Mouse (Mus musculus) ES-CJ7 (cell line): Measurements from ENCODE around the gene Psmb2.

Experiments
- DNase-seq: peaks from one replicate; pipeline ENCODE4 v3.0.0; 2011; ENCODE audit warnings: low read depth, low spot score

Psmb2 gene

DNA sequence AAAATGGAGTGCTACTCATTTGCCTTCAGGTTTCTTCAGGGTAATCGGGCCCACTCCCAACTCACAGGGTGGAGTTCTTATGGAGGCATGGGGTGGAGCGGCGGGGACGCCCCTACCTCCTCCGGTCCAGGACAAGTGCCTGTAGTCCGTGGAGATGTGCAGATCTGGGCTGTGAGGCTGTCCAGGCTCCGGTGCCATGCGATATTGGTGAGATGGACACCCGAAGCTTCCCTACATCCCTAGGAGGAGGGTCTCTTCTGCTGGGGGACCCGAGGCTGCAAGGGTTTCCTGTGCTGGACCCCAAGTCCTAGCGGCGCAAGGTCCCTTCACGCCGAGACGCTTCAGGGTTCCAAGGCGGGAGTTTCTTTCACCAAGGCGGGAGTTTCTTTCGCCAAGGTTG, 54.7 kb downstream of the Psmb2 start:
- no peak for DNase-seq

DNA sequence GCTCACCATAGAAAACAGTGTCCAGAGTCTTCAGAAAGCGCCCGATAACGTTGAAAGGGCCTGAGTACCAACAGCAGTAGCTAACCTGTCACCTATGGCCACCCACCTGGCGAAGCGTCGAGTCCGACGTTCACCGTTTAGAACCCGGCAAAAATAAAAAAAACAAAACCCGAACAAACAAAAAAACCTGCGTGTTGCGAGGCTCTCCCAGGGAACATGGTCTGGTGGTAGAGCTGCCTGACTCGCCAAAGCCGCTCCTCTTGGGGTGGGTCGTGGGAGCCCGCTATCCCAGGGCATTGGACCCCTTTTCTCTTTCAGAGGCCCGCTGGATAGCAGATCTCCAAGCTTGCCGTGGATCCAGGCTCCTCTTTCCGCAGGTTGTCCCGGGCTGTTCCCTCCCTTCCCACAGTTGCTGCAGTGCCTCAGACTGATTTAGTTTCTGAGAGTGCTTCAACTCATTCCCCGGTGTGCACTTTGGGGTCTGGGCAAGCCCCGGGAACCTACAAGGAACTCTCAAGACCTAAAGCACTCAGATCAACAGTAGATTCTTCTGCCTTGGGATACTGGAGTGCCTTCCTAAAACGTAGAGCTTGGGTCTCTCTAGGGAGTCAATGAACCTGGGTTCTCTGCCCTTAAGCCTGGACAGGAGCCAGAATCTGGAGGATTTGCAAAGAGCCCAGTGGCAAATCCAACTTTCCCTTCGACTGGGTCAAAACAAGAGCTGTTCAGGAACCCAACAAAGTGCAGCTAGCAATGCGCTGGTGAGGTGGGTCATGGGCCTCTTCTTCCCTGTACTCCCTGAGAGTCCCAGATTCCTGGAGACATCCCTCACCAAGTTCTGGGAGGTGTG, 55.3 kb downstream of the Psmb2 start:
- no peak for DNase-seq

DNA sequence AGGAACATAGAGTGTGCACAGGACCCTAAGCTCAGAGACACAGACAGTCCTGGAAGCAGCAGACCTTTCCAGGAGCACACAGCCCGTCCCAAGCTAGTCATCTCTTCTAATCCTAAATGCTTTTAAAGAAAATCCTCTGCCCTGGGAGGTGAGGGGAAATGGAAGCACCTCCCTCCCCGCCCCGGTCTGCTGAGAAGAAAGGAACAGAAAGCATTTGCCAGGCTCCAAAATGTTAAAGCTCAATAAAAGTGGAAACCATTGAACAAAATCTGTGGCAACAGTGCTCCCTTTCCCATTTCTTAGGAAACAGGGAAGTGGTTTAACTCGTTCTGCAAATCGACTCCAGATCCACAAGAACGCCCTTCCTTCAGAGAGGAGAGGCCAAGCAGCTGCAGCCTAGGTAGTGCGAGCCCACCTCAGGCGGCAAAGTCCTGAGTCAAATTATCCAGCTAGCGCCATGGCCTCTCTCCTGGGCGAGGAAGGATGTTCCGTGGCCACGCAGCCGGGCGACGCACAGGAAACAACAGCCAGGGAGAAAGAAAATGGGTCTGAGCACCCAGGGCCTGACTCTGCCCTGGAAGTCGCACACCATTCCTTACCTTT, 56.7 kb downstream of the Psmb2 start:
- DNase-seq: no peak

DNA sequence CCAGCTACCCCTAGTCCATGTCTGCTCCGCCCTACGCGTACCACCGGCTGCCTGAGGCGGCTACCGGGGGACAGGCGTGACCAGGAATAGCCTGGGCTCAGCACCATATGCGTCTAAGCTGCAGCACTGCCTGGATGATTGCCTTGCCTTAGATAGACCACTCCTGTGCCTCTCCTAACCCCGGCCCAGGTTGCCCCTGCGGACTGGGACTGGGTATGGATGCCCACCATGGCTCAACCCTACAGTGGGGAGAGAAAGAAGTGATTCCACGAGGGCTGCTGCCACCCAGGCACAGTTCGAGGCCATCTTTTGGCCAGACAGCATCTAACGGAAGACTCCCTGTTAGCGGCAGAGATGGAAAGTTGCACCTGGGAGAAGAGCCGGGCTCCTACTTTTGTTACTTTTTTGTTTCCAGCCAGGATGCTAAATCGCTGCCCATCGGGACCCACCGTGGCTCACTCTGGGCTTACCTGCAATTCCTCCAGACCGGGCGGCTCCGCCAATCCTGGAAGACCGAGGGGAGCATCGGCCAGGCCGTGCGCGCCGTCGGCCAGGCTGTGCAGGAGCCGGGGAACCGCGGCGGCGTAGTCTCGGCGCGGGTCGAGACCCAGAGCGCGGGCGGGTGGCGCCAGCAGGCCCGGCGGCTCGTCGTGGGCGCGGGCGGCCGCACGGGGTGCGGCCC, 57.4 kb downstream of the Psmb2 start:
- DNase-seq: no peak

DNA sequence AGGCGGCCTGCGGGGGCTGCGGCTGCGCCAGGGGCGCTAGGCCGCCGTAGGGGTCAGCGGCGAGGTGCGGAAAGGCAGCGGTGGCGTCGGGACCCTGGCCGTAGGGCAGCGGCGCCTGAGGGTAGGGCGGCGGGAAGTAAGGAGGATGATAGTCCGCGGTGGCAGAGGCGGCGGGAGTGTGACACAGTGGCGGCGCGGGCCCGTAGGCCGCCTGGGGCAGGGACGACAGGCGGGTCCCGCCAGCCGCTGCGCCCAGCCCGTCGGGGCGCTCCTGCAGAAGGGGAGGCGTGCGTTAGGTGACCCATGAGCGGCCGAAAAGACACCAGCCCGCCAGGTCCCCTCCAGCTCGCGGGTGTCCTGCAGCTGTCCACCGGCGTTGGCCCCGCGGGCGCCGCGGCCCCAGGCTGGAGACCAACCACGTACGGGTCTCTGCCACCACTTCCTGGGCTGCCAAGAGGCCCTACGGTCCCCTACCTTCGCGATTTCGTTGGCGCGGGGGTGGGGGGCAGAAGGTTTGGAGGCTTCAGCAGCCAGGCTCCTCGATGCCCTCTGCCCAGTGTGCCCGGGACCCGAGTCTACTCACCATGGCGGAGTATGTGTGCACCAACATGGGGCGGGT, 58.1 kb downstream of the Psmb2 start:
- DNase-seq: no peak

DNA sequence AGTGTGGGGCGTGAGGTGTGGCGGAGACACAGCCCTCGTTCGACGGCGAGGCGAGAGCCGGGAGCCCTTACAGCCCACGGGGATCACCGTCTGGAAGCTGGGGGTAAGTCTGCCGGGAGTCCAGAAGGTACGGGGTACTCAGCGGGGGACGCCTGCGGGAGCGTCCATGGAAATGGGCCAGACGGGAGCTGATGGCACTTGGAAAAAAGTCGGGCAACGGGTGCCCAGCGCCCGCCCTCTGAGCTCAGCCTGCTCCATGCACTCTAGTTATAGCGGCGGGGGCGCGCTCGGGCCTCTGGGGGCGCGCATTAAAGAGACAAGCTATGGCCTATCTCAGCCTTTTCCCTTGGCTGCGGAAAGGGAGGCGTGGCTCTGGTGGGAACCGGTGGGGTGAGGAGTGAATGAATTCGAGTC, 58.6 kb downstream of the Psmb2 start, which contains the start of gene Tfap2e:
Gene Tfap2e (minus strand): TSS at position 240 of the 414 bp plus-strand sequence.
- peak; percentile 67 for DNase-seq

DNA sequence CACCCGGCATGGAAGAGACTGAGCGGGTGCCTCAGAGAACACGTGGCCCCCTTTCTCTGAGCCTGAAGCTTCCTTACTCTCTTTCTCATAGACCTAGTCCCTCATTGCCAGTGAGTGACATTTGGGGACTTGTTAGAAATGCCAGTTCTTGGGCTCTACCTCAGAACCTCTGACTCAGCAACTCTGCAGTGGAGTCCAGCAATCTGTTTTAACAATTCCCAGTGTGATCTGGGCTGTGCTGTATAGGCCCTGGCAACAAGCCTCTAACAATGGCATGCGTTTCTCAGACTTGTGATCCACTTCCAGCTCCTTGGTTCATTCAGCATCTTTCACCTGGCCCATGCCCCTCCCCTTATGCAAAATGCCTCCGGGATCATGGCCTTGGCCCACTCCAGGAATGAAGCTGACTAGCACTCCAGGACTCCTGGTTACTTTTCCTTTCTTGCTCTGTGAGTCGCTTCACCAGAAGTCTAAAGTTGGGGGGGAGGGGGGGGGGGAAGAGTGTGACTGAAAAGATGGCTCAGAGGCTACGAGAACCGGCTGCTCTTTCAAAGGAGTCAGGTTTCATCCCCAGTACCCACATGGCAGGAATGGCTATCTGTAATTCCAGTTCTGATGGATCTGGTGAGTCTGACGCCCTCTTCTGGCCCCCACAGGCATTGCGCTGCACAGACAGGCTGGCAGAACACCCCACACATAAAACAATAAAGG, 62.7 kb downstream of the Psmb2 start:
- peak; percentile 88 for DNase-seq

DNA sequence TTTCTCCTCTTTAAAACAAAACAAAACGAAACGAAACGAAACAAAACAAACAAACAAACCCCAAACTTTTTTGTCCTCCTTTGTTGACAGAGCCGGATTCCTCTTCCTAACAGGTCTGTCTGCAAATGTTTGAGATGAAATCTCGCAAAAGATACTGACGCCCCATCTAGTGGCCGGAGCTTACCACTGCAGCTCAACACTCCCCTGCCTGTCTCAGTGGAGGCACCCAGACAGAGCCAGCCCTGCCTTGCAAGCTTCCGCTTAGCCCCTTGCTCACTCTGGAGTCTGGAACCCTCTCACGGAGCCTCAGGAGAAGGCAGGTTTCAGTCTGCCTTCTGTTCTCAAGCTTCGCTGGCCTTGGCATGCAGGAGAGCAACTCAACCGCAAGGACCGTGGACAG, 64.0 kb downstream of the Psmb2 start:
- peak; percentile 87 for DNase-seq

DNA sequence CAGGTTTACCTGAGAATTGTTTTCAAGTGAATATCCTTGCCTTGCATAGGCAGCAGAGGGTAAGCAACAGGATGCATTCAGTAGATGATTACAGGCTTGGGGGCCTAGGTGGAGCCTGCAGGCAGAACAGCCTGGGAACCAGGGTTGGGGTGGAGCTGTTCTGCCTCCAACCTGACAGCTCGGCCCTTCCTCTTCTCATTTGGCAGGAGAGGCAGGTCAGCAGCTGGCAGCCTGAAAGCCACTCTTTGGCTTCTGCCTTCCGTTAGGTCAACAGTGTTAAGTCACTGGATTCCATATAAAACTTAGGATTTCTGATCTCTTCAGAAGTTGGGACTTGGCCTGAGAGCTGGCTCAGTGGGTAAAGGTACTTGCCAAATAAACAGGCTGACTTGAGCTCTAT, 65.5 kb downstream of the Psmb2 start:
- no peak for DNase-seq

DNA sequence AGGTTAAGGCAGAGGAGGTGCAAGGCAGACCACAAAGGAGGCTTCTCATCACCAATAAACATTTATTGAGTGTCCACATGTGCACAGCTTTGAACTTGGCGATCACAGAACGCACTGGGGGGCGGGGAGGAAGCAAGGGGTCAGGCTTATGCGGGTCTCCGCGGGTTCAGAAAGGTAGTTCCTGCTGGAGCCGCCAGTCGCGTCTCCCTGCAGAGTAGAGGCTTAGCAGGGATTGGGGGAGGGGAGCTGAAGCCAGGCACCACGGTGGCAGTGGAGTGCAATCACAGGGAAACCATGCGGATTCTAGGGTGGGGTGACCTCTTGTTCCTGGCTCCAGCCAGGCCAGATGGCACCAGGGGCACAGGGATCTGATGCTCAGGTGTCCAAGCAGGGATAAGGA, 66.3 kb downstream of the Psmb2 start:
- DNase-seq: peak; percentile 57

DNA sequence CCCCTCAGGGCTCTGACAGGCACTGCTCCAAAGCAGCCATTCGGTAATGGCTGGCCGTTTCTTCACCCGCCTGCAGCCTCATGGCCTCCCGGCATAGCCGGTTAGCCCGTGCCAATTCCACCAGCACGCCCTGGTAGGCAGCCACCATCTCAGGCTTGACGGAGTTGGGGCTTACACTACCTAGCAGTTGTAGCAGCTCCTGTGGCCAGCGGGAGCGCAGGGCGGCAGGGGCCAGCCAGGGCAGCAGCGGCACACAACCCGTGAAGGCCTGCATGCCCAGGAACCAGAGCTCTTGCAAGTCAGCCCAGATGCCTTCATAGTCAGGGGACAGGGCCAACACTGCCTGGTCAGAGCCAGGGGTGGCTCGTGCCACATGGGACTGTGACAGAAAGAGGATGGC, 67.4 kb downstream of the Psmb2 start:
- no peak for DNase-seq

DNA sequence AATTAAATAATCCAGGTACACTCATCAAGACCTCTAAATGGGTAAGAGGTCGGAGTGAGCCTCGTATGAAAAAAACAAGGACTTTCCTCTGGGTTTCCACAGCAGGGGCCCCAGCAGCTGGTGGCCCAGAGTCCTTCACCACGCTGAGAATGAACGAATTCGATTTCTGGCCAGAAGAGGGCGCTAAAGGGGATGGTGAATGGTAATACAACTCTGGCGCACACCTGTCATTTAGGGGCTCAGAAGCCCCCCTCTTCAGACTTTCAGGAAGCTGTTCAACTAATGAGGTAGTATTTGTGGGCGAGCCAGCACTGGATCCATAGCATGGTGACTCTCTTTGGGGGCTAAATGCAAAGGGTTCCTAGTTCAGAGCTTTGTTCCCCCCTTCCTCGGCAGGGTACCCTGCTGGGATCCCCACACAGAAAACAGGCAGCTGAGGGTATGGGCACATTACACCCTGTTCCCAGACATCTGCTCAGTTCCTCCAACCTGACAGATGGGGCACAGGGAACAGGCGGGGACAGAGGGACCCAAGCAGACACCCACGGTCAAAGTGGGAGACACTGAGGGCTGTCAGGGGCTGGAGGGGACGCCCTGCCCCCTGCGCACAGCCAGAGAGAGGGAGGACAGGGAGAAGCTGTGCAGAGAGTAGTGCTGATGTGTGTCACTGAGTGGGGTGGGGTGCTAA, 68.2 kb downstream of the Psmb2 start:
- peak; percentile 58 for DNase-seq

DNA sequence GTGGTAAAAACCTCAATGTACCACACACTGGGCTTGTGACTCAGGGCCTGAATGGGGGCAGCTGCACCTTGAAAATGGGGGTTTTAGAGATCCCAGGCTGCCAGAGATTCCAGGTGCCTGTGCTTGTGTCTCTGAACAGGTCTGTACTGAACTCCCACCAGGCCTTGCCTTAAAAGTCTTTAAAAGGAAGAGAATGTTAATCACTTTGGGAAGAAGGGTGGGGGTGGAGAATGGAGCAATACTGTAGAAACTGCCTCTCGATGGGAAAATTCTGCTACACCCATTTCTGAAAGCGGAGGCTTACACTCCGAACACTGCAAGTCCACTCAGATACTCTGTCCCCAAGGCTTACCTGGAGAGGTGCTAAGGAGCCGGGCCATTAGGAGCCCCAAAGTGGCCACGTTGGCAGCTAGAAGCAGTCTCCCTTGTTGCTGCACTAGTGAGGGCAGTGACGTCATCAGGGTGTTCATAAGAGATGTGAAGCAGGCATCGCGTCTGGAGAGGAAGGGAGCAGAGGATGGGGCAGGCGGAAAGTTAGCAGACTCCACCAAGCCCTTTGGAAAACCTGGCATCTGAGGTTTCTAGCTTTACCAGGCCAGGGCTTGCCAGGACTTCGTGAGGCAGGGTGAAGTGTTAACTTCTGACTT, 68.9 kb downstream of the Psmb2 start:
- no peak for DNase-seq

DNA sequence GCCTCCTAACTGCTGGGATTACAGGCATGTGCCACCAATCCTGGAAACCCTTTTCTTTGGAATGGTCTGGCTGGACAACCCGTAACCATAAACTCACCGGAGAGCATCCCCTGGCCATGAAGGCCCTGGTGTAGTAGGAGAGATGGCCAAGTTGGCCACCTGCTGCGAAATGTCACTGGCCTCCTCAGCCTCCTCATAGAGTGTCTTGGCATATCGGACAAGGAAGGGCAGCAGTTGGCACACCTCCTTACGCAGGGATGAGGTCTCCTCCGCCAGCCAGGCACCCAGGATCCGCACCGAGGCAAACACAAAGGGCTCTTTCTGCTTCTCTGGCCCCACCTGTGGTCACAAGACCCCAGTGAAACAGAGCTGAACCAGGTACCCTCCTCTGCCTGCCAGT, 71.0 kb downstream of the Psmb2 start:
- DNase-seq: no peak

DNA sequence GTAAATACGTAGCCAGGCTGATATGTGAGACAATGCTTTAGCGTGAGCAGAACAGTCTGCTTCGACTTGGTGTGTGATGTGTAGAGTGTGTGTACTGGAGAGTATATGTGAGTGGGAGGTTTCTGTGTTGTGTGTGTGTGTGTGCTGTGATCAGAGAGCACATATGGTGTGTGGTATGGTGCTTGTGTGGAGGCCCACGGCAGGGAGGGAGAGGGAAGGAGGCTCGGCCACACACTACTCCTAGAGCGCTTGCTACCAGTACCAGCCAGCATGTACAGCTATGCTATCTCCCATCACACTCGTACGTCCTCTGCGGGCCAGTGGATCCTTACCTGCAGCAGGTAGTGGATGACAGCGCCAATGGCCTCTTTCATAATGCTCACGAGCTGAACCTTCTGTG, 72.1 kb downstream of the Psmb2 start:
- no peak for DNase-seq

DNA sequence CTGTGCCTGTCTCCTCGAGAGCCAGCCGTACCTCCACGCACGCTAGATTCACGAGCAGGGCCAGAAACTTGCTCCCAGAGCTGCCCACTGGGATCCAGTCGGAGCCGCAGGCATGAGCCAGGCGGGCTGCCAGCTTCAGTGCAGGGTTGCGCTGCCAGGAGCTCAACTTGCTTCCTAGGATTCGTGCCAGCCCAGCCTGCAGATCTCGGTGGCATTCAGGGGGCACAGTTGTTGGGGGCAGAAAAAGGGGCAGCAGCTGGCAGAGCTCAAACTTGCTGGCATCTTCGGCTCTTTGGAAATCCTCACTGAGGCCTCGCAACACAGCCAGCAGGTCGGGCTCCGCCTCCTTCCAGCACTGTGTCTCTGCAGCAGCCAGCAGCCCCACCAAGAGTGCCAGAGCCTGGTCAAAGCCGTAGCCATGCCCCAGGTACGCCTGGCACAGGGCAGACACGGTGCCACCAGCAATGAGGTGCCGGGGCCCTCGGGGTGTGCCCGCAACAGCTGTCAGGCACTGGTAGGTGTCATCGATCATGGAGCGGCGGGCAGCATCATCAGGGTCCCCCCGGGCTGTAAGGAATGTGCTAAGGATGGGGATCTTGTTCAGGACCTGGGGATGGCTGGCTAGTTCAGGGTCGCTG, 72.7 kb downstream of the Psmb2 start:
- DNase-seq: no peak

DNA sequence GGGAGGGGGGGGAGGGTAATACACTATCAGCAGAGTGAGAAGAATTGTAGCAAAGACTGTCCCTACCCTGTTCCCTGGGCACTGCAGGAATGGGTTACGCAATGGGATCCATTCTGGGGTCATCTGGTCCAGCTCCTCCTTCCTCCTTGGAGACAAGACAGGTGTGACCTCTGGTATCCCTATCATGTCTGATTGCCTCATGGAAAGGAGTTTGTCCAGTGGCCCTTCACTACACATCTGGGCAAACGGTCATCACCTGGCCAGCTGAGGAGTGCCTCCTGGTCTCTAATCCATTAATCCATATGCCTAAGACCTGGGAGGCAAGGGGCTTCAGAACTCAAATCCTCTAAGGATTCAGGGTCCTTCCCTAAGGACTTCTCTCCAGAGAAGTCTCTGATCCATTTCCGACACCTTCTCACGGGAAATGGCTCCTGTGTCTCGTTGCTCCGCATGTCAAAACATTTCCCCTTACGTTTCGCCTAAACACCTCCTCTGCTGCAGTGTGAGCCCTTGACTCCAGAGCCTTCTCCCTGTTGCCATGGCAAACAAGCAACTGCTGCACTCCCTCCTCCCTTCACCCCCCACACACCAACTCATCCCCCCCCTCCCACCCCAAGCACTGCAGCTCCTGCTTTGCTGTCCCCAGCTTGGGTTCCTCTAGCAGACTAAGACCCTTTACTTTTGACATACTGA, 73.6 kb downstream of the Psmb2 start:
- no peak for DNase-seq

DNA sequence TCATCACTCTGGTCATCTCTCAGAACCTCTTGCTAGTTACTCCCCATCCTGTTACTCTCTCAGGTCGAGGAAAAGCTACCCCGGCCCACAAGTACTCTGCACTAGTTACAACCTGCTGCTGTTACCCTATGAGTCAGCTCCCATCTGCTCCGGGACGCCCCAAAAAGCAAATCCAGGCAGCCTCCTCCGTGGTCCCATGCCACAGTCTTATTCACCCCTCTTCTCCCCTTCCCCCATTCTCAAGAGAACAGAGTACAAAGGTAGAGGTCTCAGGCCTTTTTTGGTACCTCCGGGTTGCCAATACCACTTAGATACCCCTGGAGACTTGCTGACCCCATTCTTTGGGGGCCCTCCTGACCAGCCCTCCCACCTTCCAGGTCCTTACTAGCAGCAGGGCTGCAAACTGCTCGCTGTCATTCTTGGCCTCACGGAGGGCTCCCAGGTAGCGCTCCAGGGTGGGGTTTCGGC, 74.2 kb downstream of the Psmb2 start:
- DNase-seq: no peak

DNA sequence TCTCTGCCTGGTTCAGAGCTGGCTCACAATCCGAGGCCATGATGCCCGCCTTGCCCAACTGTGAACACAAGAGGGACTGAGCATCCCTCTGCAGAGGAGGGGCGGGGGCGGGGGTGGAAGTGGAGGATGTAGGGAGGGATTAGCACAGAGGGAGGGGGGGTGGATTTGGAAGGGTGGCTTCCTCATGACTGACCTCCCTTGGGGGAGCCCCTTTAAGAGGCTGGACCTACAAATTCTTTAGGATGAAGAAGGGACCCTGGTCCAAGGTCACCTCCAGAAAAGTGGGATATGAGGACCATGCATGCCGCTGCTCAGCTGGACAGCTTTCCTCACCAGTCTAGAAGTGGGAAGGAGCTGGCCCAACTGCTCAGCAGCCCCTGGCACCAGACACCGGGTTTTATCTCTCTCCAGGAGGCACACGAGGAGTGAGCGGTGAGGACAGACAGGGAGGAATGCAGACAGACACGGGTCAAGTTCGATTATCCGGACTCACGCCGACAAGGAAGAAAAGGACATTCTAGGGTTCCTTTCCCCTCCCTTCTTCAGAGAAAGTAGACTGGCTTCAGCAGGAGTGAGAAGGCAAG, 74.7 kb downstream of the Psmb2 start:
- DNase-seq: no peak
